Mouse (Mus musculus): ENCODE data around the gene Vmn1r11. TPM values are rescaled to one million over a fixed set of nuclear protein-coding genes. Genes with fewer than 3 reads are reported as not detected.

The Vmn1r11 gene
- not detected in 2 replicates for polyA plus RNA-seq (2015; fragmentation: Nextera tagmentation; extraction: Ambion mirVana)

GRCm38 (mm10) chr6:57133155-57133554, at the start of gene Vmn1r11:
Gene Vmn1r11 (plus strand): TSS chr6:57133455.
- Histone ChIP-seq H3K4me3 (replicated peaks; ENCODE audit: low read length) (no peak within 1 kb of the TSS), H3K9me3 (replicated peaks; ENCODE audit: control insufficient read depth, low read length) (no peaks in the 10 kb centered on the region), H3K9ac (ENCODE audit: low read length) (no peak within 1 kb of the TSS), H3K36me3 (ENCODE audit: control insufficient read depth, insufficient read depth, low read length) (no peaks in the 10 kb centered on the region), H3K27ac (ENCODE audit: low read length) (no peak within 1 kb of the TSS), H3K4me1 (ENCODE audit: control insufficient read depth, insufficient read depth, low read length) (no peaks in the 10 kb centered on the region), H3K4me2 (ENCODE audit: low read depth, low read length) (no peak within 1 kb of the TSS), H3K27me3 (ENCODE audit: control insufficient read depth, insufficient read depth, low read length) (no peaks in the 10 kb centered on the region)
- WGBS, result 67% methylated on average over 1 of the region's 1 CpGs
- no peak for ATAC-seq (ENCODE audit: insufficient read depth, low FRiP score)

- Histone ChIP-seq H3K27me3 (ENCODE audit: control insufficient read depth, insufficient read depth, low read length) (no peaks in the 10 kb centered on the region), H3K9me3 (replicated peaks; ENCODE audit: control insufficient read depth, low read length) (no peaks in the 10 kb centered on the region), H3K36me3 (ENCODE audit: control insufficient read depth, insufficient read depth, low read length) (no peaks in the 10 kb centered on the region), H3K4me1 (ENCODE audit: control insufficient read depth, insufficient read depth, low read length) (no peaks in the 10 kb centered on the region), H3K4me3 (replicated peaks; ENCODE audit: low read length) (no peak overlapping the region), H3K27ac (ENCODE audit: low read length) (no peak overlapping the region), H3K9ac (ENCODE audit: low read length) (no peak overlapping the region), H3K4me2 (ENCODE audit: low read depth, low read length) (no peak overlapping the region)
- 74% methylated on average over 1 of the region's 1 CpGs for WGBS
- ATAC-seq (ENCODE audit: insufficient read depth, low FRiP score), result no peak
Measured at GRCm38 (mm10) chr6:57106358-57106757, 26.9 kb upstream of the Vmn1r11 start.

- no peaks in the 10 kb centered on the region for H3K9me3 ChIP-seq (replicated peaks; ENCODE audit: control insufficient read depth, low read length)
- H3K4me1 ChIP-seq (ENCODE audit: control insufficient read depth, insufficient read depth, low read length), result no peaks in the 10 kb centered on the region
- no peak within 1 kb of the TSS for H3K4me2 ChIP-seq (ENCODE audit: low read depth, low read length)
- H3K4me3 ChIP-seq (replicated peaks; ENCODE audit: low read length), result no peak within 1 kb of the TSS
- no peaks in the 10 kb centered on the region for H3K36me3 ChIP-seq (ENCODE audit: control insufficient read depth, insufficient read depth, low read length)
- WGBS, result 86% methylated on average over 3 of the region's 3 CpGs
- no peaks in the 10 kb centered on the region for H3K27me3 ChIP-seq (ENCODE audit: control insufficient read depth, insufficient read depth, low read length)
- no peak within 1 kb of the TSS for H3K9ac ChIP-seq (ENCODE audit: low read length)
- no peak within 1 kb of the TSS for H3K27ac ChIP-seq (ENCODE audit: low read length)
- ATAC-seq (ENCODE audit: insufficient read depth, low FRiP score), result no peak
Measured at GRCm38 (mm10) chr6:57109154-57109553, 24.1 kb upstream of the Vmn1r11 start, which contains the start of gene Vmn1r10. Gene Vmn1r10 (plus strand): TSS chr6:57109454.

GRCm38 (mm10) chr6:57156619-57157018, 23.4 kb downstream of the Vmn1r11 start, which contains the start of gene Vmn1r12:
Gene Vmn1r12 (plus strand): TSS chr6:57156919.
- Histone ChIP-seq H3K4me3 (replicated peaks; ENCODE audit: low read length) (no peak within 1 kb of the TSS), H3K4me2 (ENCODE audit: low read depth, low read length) (no peak within 1 kb of the TSS), H3K27ac (ENCODE audit: low read length) (no peak within 1 kb of the TSS), H3K9me3 (replicated peaks; ENCODE audit: control insufficient read depth, low read length) (no peaks in the 10 kb centered on the region), H3K4me1 (ENCODE audit: control insufficient read depth, insufficient read depth, low read length) (no peaks in the 10 kb centered on the region), H3K36me3 (ENCODE audit: control insufficient read depth, insufficient read depth, low read length) (no peaks in the 10 kb centered on the region), H3K9ac (ENCODE audit: low read length) (no peak within 1 kb of the TSS), H3K27me3 (ENCODE audit: control insufficient read depth, insufficient read depth, low read length) (no peaks in the 10 kb centered on the region)
- no peak for ATAC-seq (ENCODE audit: insufficient read depth, low FRiP score)
- 74% methylated on average over 2 of the region's 2 CpGs for WGBS

Other genes starting within 250 kb of the Vmn1r11 start
- 72.2 and 77.4 TPM in 2 replicates for gene Nt5c3, start 209.5 kb upstream of the Vmn1r11 start, polyA plus RNA-seq (2015; fragmentation: Nextera tagmentation; extraction: Ambion mirVana)
- gene Vmn1r4, start 209.4 kb upstream of the Vmn1r11 start, polyA plus RNA-seq (2015; fragmentation: Nextera tagmentation; extraction: Ambion mirVana), result 0.11 and 0.21 TPM in 2 replicates
- not detected in 2 replicates for gene Vmn1r5, start 163.2 kb upstream of the Vmn1r11 start, polyA plus RNA-seq (2015; fragmentation: Nextera tagmentation; extraction: Ambion mirVana)
- gene Vmn1r6, start 136.2 kb upstream of the Vmn1r11 start, polyA plus RNA-seq (2015; fragmentation: Nextera tagmentation; extraction: Ambion mirVana), result not detected in 2 replicates
- not detected in 2 replicates for gene Vmn1r7, start 108.1 kb upstream of the Vmn1r11 start, polyA plus RNA-seq (2015; fragmentation: Nextera tagmentation; extraction: Ambion mirVana)
- gene Vmn1r8, start 101.2 kb upstream of the Vmn1r11 start, polyA plus RNA-seq (2015; fragmentation: Nextera tagmentation; extraction: Ambion mirVana), result not detected in 2 replicates
- gene Vmn1r9, start 66.7 kb upstream of the Vmn1r11 start, polyA plus RNA-seq (2015; fragmentation: Nextera tagmentation; extraction: Ambion mirVana), result not detected in 2 replicates
- gene Vmn1r10, start 24.0 kb upstream of the Vmn1r11 start, polyA plus RNA-seq (2015; fragmentation: Nextera tagmentation; extraction: Ambion mirVana), result not detected in 2 replicates
- gene Vmn1r12, start 23.5 kb downstream of the Vmn1r11 start, polyA plus RNA-seq (2015; fragmentation: Nextera tagmentation; extraction: Ambion mirVana), result not detected in 2 replicates
- not detected in 2 replicates for gene Vmn1r13, start 69.8 kb downstream of the Vmn1r11 start, polyA plus RNA-seq (2015; fragmentation: Nextera tagmentation; extraction: Ambion mirVana)
- gene Vmn1r14, start 98.2 kb downstream of the Vmn1r11 start, polyA plus RNA-seq (2015; fragmentation: Nextera tagmentation; extraction: Ambion mirVana), result not detected in 2 replicates
- not detected in 2 replicates for gene Vmn1r15, start 124.5 kb downstream of the Vmn1r11 start, polyA plus RNA-seq (2015; fragmentation: Nextera tagmentation; extraction: Ambion mirVana)
- not detected in 2 replicates for gene Vmn1r16, start 196.0 kb downstream of the Vmn1r11 start, polyA plus RNA-seq (2015; fragmentation: Nextera tagmentation; extraction: Ambion mirVana)
- gene Vmn1r17, start 230.3 kb downstream of the Vmn1r11 start, polyA plus RNA-seq (2015; fragmentation: Nextera tagmentation; extraction: Ambion mirVana), result not detected in 2 replicates